Mouse (Mus musculus) urinary bladder, postnatal 36 days (tissue): ENCODE data around the gene Hook2.

ENCODE experiments used
- DNase-seq, 2 experiments: peaks; one replicate each; pipeline ENCODE4 v3.0.0; 2022; ENCODE audit warnings: low spot score in 2 of 2, mixed read lengths in 1 of 2

The Hook2 gene

GRCm38 (mm10) chr8:84990349-84990748, at the start of gene Hook2:
Hook2 (plus strand) TSS chr8:84990603.
- peak; percentile 96 to 97 for DNase-seq

- no peak for DNase-seq
Measured at GRCm38 (mm10) chr8:84943699-84944098, 46.7 kb upstream of the Hook2 start.

GRCm38 (mm10) chr8:84944478-84945160, 45.8 kb upstream of the Hook2 start:
- no peak for DNase-seq

- DNase-seq, result no peak
Measured at GRCm38 (mm10) chr8:84945235-84945632, 45.2 kb upstream of the Hook2 start.

- DNase-seq, result no peak
Measured at GRCm38 (mm10) chr8:84945633-84946527, 44.5 kb upstream of the Hook2 start.

GRCm38 (mm10) chr8:84946528-84947240, 43.7 kb upstream of the Hook2 start, which contains the start of gene Rtbdn:
Rtbdn (plus strand) TSS chr8:84946991.
- no peak for DNase-seq

GRCm38 (mm10) chr8:84947241-84947545, 43.2 kb upstream of the Hook2 start:
- DNase-seq, result peak in 1 of 2 experiments; percentile 41

- no peak for DNase-seq
Measured at GRCm38 (mm10) chr8:84949753-84950152, 40.6 kb upstream of the Hook2 start.

GRCm38 (mm10) chr8:84952612-84953255, 37.7 kb upstream of the Hook2 start:
- DNase-seq, result peak; percentile 52 to 72

- DNase-seq, result peak; percentile 56 to 58
Measured at GRCm38 (mm10) chr8:84956768-84957167, 33.6 kb upstream of the Hook2 start.

- no peak for DNase-seq
Measured at GRCm38 (mm10) chr8:84959811-84960210, 30.6 kb upstream of the Hook2 start.

GRCm38 (mm10) chr8:84963952-84964351, 26.5 kb upstream of the Hook2 start:
- DNase-seq, result no peak

- DNase-seq, result peak; percentile 88 to 94
Measured at GRCm38 (mm10) chr8:84965731-84966291, 24.6 kb upstream of the Hook2 start.

GRCm38 (mm10) chr8:84966603-84967002, 23.8 kb upstream of the Hook2 start:
- DNase-seq, result no peak

GRCm38 (mm10) chr8:84967532-84968304, 22.7 kb upstream of the Hook2 start:
- DNase-seq, result no peak

- DNase-seq, result no peak
Measured at GRCm38 (mm10) chr8:84968650-84969049, 21.8 kb upstream of the Hook2 start.

- DNase-seq, result peak; percentile 72 to 80
Measured at GRCm38 (mm10) chr8:84969241-84970134, 20.9 kb upstream of the Hook2 start, which contains the start of the genes Gm49661, Prdx2 and Rnaseh2a. Gm49661 (minus strand) TSS chr8:84969433. Prdx2 (plus strand) TSS chr8:84969587. Rnaseh2a (minus strand) TSS chr8:84969767.

- no peak for DNase-seq
Measured at GRCm38 (mm10) chr8:84970135-84970790, 20.1 kb upstream of the Hook2 start.

GRCm38 (mm10) chr8:84970913-84971312, 19.5 kb upstream of the Hook2 start:
- no peak for DNase-seq
